Mouse (Mus musculus): ENCODE measurements around the gene Gm49321.

- TF ChIP-seq EP300 (IDR thresholded peaks at IDR 0.05; ENCODE audit: low read depth): no peak
- TF ChIP-seq CTCF (IDR thresholded peaks at IDR 0.05; ENCODE audit: low read depth): no peak
Observed at GRCm38 (mm10) chr12:73986299-73986698, 48.8 kb downstream of the Gm49321 start.
